Mouse (Mus musculus): ENCODE measurements around the gene Edn1. TPM values are rescaled to one million over a fixed set of nuclear protein-coding genes. Genes with fewer than 3 reads are reported as not detected.

Gene Edn1
- total RNA-seq, 2 experiments from 2014 or later, result 2.6 to 3.3 TPM

- no peak for TF ChIP-seq CTCF (IDR thresholded peaks at IDR 0.05)
- H3K27ac ChIP-seq, result no peak overlapping the region
- DNase-seq (ENCODE audit: extremely low spot score in 1 of 2, low spot score in 2 of 2), result no peak
- H3K4me3 ChIP-seq, result no peak overlapping the region
- intact Hi-C loops (cut with DNase I), result no loop called here
Measured at GRCm38 (mm10) chr13:42328576-42328975, 27.3 kb downstream of the Edn1 start.

GRCm38 (mm10) chr13:42331104-42331503 is 29.8 kb downstream of the Edn1 start:
- DNase-seq (ENCODE audit: extremely low spot score in 1 of 2, low spot score in 2 of 2), result no peak
- H3K27ac ChIP-seq, result no peak overlapping the region
- no peak for TF ChIP-seq CTCF (IDR thresholded peaks at IDR 0.05)
- intact Hi-C loops (cut with DNase I), result no loop called here
- H3K4me3 ChIP-seq, result no peak overlapping the region

DNA sequence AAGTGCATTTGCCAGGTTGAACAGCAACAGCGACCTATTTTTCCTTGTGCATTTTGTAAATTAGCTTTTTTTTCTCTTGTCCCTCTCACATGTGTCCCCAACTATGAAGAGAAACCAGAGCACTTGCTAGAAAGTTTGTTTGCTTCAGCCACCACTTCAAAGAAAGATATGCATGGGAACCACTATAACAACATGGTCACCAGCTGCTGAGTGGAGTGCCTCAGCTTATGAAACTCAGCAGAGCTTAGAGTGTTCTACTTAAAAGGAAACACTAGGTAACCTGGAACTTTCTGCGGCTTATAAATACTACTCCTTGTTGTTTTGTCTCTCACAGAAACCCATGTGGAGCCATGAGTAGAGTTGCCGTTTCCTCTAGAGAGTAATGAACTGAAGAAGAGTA is 33.7 kb downstream of the Edn1 start:
- no peak overlapping the region for H3K27ac ChIP-seq
- intact Hi-C loops (cut with DNase I), result no loop called here
- DNase-seq (ENCODE audit: extremely low spot score in 1 of 2, low spot score in 2 of 2), result no peak
- H3K4me3 ChIP-seq, result no peak overlapping the region
- TF ChIP-seq CTCF (IDR thresholded peaks at IDR 0.05), result no peak

DNA sequence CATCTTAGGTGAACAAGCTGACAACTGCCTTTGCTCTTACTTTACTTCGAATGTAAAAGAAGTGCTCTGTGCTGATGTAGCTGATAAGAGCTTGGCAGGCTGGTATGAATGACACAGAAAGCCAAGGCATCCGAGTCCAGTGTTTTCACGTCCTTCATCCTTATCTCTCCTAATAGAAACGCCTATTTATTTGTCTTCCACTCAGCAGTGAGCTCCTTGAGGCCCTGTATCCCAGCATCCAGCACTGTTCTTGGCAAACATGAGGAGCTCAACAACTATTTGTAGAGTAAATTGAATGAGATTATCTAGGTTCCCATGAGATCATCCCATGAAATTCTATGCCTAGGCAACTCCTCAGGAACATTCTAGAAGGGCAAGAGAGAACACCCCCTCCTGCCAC is 35.1 kb downstream of the Edn1 start:
- Histone ChIP-seq H3K4me3 (no peak overlapping the region), H3K27ac (no peak overlapping the region)
- intact Hi-C loops (cut with DNase I), result no loop called here
- DNase-seq (ENCODE audit: extremely low spot score in 1 of 2, low spot score in 2 of 2), result no peak
- TF ChIP-seq CTCF (IDR thresholded peaks at IDR 0.05), result no peak

DNA sequence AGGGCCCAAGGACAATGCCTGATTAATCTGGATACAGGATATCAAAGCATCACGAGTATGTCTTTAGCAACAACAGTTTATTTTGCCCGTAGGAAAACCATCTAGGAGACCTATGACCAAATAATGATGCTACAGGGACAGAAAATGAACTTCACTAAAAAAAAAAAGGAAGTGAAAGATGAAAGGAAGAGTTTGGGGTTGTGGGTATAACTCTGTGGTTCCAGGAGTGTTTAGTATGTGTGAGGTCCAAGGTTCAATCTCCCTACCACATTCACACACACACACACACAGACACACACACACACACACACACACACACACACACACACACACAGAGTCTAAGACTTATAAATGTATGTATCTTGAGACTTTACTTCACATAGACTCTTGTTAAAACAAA is 35.8 kb downstream of the Edn1 start:
- TF ChIP-seq CTCF (IDR thresholded peaks at IDR 0.05), result no peak
- no peak for DNase-seq (ENCODE audit: extremely low spot score in 1 of 2, low spot score in 2 of 2)
- intact Hi-C loops (cut with DNase I), result no loop called here

DNA sequence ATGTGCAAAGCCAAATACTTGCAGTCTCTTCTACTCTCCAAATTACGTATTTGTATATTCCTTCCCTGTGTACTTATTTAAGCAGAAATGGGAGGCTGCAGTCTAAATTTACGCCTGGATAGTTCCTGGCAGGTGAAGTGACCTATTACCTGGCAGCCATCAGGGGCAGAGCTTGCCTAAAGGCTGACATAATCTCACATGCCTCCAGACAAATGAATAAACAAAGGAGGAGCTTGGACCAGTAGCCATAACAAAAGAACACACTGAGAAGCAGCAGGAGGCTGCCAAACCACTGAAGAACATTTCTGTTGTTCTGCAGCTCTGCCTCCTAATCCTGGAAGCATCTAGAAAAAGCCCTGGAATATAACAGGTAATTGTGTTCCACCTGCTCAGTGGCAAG is 38.2 kb downstream of the Edn1 start:
- Histone ChIP-seq H3K4me3 (no peak overlapping the region), H3K27ac (no peak overlapping the region)
- no peak for TF ChIP-seq CTCF (IDR thresholded peaks at IDR 0.05)
- DNase-seq (ENCODE audit: extremely low spot score in 1 of 2, low spot score in 2 of 2), result no peak
- intact Hi-C loops (cut with DNase I), result no loop called here

More for the DNA sequence above, 35.8 kb downstream of the Edn1 start:
- Histone ChIP-seq H3K27ac (no peak overlapping the region), H3K4me3 (no peak overlapping the region)

DNA sequence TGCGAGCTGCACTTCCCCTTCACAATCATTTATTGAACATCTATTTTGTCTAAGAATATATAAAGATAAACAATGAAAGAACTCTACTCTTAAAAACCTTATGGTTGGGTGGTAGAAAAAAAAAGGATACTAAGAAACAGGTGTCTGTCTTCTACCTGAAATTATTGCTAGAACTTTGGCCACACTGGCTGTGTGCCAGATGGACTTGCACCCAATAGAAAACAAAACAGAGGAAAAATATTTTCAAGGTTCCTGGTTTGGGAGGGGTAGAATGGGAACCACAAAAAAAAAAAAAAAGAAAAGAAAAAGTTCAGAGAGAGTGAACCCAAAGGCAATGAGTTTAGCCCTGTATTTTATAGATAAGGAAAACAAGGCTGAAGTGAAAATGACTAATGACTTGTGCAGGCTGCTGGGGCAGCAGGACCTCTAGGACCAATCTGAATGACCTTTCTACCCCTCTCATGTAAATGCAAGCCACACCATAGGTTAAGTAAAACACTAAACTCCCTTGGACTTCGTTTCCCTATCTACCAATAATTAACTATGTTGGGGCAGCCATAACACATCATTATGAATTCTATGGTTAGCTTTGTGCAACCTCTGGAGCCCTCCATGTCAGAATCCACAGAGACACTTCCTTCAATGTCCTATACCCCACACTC is 40.7 kb downstream of the Edn1 start:
- DNase-seq (ENCODE audit: extremely low spot score in 1 of 2, low spot score in 2 of 2), result no peak
- Histone ChIP-seq H3K27ac (no peak overlapping the region), H3K4me3 (no peak overlapping the region)
- no peak for TF ChIP-seq CTCF (IDR thresholded peaks at IDR 0.05)
- intact Hi-C loops (cut with DNase I), result no loop called here

GRCm38 (mm10) chr13:42345439-42345838 is 44.2 kb downstream of the Edn1 start:
- Histone ChIP-seq H3K27ac (no peak overlapping the region), H3K4me3 (no peak overlapping the region)
- intact Hi-C loops (cut with DNase I), result no loop called here
- TF ChIP-seq CTCF (IDR thresholded peaks at IDR 0.05), result no peak
- no peak for DNase-seq (ENCODE audit: extremely low spot score in 1 of 2, low spot score in 2 of 2)

DNA sequence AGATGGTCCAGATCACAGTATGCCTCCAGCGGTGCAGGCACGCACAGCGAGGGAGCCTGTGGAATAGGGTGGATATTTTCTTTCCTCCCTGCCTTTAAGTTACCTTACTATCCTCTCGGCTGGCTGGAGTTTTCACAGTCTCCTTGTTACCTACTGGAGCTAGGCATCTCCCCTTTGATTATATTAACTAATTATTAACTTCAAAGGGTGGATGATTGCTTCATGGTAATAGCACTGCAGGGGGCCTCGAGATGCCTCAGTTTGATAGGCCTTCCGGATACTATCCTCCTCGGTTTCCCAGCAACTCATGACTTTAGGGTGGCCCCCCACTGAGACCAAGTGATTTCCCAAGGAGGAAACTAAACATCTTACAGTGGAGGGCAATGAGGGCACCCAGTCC is 45.1 kb downstream of the Edn1 start:
- DNase-seq (ENCODE audit: extremely low spot score in 1 of 2, low spot score in 2 of 2), result no peak
- Histone ChIP-seq H3K27ac (no peak overlapping the region), H3K4me3 (no peak overlapping the region)
- no peak for TF ChIP-seq CTCF (IDR thresholded peaks at IDR 0.05)
- intact Hi-C loops (cut with DNase I), result no loop called here

GRCm38 (mm10) chr13:42351675-42352074 is 50.4 kb downstream of the Edn1 start:
- intact Hi-C loops (cut with DNase I), result no loop called here
- no peak for TF ChIP-seq CTCF (IDR thresholded peaks at IDR 0.05)
- no peak overlapping the region for H3K27ac ChIP-seq
- no peak overlapping the region for H3K4me3 ChIP-seq
- no peak for DNase-seq (ENCODE audit: extremely low spot score in 1 of 2, low spot score in 2 of 2)

Other genes with a start within 250 kb of the Edn1 start
- gene Hivep1, start 249.5 kb upstream of the Edn1 start, total RNA-seq (2021), result 10 to 100 TPM; 69.7 to 71.7 TPM